Mouse (Mus musculus) frontal cortex, adult 2 months (tissue): ENCODE results near the gene Hepacam. TPM values are rescaled to one million over a fixed set of nuclear protein-coding genes. Genes with fewer than 3 reads are reported as not detected.
A peak's percentile ranks its signal among the peaks of the same experiment; 100 is the strongest.

Experiments
- DNase-seq, 2 experiments: peaks; one replicate each; pipeline ENCODE4 v3.0.0; 2022; ENCODE audit warnings: low spot score in 1 of 2; ENCODE audit errors: extremely low spot score in 1 of 2
- polyA plus RNA-seq: library from polyadenylated mRNA; depleted of rRNA; stranded (reverse); fragments of >200 nt; gene quantifications from 2 replicates; pipeline ENCODE4 v1.2.3, GENCODE M21; 2012

The Hepacam gene
- polyA plus RNA-seq, 1 experiment = 81.4 TPM

- DNase-seq = no peak
Observed at GRCm38 (mm10) chr9:37383161-37383560, 16.0 kb downstream of the Hepacam start.

GRCm38 (mm10) chr9:37384284-37385182, 17.4 kb downstream of the Hepacam start:
- no peak for DNase-seq

DNA sequence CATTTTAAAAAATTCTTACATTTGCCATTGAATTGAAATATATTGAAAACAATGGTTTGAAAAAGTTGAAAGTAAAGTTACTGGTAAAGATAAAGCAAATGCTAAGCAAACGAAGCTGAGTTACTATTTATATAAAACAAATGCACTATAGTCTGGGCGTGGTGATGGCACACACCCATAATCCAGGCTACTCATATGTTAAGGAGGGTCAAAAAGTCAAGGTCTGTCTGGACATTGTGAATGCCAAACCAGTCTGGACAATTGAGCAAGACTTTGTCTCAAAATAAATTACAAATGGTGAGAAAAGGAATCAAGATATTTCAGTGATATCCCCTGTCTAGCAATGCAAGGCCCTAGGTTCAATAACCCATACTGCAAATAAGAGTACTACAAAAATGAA, 23.7 kb downstream of the Hepacam start:
- no peak for DNase-seq

- no peak for DNase-seq
Observed at GRCm38 (mm10) chr9:37392071-37392470, 24.9 kb downstream of the Hepacam start.

DNA sequence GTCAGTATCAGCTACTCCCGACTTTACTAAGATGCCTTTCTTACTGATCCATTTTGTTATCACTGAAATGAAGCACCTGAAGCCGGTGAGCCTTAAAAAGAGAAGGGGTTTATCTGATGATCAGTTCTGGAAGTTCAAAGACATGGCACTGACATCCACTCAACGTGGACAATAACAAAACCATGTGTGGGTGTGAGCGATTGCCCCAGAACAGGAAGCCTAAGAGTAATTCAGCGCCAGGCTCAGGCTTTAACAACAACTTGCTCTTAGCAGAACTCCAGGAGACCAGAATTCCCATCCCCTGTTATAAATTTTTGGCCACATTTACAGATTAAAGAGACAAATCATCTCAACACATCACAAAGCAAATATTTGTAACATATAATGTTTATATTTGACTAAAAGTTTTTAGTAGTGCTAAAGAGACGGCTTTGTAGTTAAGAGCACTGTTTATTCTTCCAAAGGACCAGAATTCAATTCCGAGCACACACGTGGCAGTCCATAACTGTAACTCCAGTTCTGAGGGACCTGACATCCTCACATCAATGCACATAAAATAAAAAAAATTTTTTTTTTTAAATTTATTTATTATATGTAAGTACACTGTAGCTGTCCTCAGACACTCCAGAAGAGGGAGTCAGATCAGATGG, 26.5 kb downstream of the Hepacam start:
- no peak for DNase-seq

DNA sequence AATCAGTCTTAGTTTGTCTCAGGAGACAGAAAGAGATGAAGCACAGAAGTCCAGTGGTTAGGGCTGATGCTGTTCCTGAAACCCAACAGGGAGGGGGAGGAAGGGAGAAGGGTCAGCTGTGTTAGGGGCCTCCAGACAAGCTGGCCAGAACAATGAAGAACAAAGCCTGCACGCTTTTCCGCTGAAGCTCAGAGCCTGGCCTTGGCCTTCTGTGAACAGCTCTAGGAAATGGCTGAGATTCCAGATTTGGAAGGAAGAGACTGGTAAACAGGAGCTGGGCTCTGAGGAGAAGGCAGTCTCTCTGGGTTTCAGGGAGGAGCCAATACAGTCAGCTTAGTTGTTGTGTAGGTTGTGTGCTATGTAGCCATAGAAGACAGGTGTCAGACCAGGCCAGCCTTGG, 33.4 kb downstream of the Hepacam start:
- no peak for DNase-seq

- DNase-seq = no peak
Observed at GRCm38 (mm10) chr9:37401802-37402201, 34.7 kb downstream of the Hepacam start, which contains the start of gene Robo4. TSS of gene Robo4 (plus strand) at chr9:37401897.

- no peak for DNase-seq
Observed at GRCm38 (mm10) chr9:37402501-37402900, 35.4 kb downstream of the Hepacam start.

DNA sequence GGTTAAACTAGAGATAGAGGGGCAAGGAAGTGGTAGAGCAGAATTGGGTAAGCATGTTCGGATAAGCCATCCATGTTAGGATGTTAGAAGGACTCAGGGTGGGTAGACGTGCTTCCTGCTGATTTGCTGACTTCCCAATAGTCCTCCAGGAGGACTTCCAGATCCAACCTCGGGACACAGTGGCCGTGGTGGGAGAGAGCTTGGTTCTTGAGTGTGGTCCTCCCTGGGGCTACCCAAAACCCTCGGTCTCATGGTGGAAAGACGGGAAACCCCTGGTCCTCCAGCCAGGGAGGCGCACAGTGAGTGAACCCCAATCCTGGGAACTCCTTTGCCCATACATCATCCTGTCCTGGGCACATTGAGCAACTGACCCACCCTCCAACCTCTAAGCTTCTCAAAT, 35.9 kb downstream of the Hepacam start:
- no peak for DNase-seq

GRCm38 (mm10) chr9:37406372-37406771, 39.2 kb downstream of the Hepacam start:
- peak in 1 of 2 experiments; percentile 64 for DNase-seq

GRCm38 (mm10) chr9:37407850-37408502, 40.8 kb downstream of the Hepacam start:
- DNase-seq = no peak

DNA sequence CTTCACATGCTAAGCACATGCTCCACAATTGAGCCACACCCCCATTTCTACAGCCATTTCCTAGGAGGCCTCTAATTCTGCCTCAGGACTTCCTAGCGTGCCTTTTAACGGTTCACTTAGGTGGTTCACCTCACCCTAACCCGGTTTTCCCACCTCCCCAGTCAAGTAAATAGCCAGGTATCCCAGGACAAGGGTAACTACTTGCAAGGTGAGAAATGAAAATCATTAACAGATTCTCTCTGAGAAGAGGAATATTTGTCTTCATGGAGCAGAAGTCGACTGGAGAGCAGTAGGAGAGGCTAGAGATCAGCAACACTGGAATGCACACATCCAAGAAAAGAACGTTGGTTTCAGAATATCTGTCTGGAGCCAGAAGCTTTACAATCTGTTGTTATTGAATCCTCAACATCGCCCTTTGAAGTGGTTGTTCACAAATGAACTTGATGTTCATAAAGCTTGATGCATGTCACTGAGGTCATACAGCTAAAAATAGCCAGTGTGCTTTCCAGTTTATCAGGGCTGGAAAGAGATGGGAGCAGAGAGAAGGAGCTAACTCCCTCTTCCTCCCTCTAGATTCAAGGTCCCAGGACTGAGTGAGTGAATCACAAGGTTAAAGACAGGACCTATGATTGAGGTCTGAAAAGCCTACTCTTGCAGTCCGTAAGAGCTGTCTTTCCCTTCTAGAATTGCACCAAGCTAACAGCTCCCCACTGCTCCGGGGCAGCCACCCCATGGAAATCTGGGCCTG, 42.7 kb downstream of the Hepacam start:
- DNase-seq = no peak

- no peak for DNase-seq
Observed at GRCm38 (mm10) chr9:37412989-37413388, 45.8 kb downstream of the Hepacam start.

DNA sequence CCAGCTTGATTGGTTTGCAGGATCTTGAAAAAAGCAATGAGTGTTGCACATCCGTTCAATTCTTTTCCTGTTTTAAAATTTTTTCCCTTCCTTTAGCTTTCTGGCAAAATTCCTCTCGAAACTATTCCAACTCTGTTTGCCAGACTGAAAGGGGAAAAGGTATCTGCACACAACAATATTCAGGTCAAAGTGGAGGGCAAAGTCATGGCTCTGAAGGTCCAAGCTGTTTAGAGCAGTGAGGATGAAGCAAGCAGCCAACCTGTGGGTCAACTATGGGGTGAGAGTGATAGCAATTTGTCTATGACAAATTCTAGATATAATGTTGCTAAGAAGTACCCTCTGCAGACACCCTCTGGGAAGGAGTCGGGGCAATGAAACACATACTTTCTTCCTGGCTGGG, 47.5 kb downstream of the Hepacam start:
- no peak for DNase-seq

GRCm38 (mm10) chr9:37418791-37419190, 51.6 kb downstream of the Hepacam start:
- DNase-seq = no peak

- DNase-seq = peak in 1 of 2 experiments; percentile 74
Observed at GRCm38 (mm10) chr9:37420676-37421075, 53.5 kb downstream of the Hepacam start.

GRCm38 (mm10) chr9:37421239-37421638, 54.1 kb downstream of the Hepacam start:
- DNase-seq = no peak

GRCm38 (mm10) chr9:37429326-37429725, 62.2 kb downstream of the Hepacam start:
- no peak for DNase-seq

DNA sequence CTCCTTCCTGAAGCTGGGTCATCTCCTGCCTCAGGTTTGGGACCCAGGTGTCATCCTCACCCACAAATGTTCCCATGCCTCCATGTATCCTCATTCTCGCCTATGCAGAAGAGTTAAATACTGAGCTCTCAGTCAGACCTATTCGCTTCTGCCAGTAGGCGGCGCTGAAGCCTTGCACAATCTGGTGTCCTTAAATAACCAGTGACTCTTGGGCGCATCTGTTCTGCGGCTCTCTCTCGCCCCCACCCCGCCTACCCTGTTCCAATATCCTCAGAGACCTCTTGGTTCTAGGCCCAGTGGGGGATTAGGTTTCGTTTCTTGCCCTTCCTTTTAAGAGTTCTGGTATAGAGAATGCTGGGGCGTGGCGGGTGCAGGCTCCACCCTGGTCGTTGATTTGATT, 63.4 kb downstream of the Hepacam start:
- peak; percentile 92 to 98 for DNase-seq

DNA sequence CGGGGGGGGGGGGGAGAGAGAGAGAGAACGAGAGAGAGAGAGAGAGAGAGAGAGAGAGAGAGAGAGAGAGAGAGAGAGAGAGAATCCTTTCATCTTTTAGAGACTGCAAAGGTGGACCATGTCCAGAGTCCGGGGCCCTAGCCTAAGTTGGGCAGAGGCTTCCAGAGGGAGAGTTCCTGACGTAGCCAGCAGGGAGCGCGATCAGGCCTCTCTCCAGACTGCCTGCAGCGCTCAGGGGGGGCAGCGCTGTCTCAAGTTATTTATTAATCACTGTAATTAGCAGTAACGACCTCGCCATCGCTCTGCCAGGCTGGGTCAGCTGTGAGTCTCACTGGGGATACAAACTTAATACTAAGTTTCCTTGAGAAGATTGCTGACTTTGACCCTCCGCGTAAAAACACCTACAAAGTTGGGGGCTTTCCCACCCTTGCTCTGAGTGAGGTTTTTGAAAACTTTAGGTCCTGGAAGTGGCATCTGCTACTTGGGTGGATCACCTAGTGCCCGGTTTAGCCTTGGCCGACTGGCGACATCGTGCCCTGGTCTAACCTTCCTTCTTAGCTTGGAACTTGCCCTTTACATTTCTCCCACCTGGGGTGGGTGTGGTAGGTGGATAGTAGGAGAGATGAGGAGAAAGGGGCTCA, 65.0 kb downstream of the Hepacam start:
- DNase-seq = peak in 1 of 2 experiments; percentile 77
